Mouse (Mus musculus) layer of hippocampus, adult 18-20 months (tissue): ENCODE measurements around the gene BC048679. TPM values are rescaled to one million over a fixed set of nuclear protein-coding genes. Genes with fewer than 3 reads are reported as not detected.

Experiments
- DNase-seq, 2 experiments: peaks; one replicate each; pipeline ENCODE4 v3.0.0; 2022; ENCODE audit warnings: low spot score in 2 of 2
- long read RNA-seq: library from polyadenylated mRNA; stranded (forward); transcript quantifications from one replicate; pipeline ENCODE4 v2.0.0, GENCODE M21; 2021
- total RNA-seq, 2 experiments: library from RNA; stranded (reverse); gene quantifications; 2 replicates each; pipeline ENCODE4 v1.2.3; 2021

Gene BC048679
- total RNA-seq: not detected
- long read RNA-seq: 0 reads

DNA sequence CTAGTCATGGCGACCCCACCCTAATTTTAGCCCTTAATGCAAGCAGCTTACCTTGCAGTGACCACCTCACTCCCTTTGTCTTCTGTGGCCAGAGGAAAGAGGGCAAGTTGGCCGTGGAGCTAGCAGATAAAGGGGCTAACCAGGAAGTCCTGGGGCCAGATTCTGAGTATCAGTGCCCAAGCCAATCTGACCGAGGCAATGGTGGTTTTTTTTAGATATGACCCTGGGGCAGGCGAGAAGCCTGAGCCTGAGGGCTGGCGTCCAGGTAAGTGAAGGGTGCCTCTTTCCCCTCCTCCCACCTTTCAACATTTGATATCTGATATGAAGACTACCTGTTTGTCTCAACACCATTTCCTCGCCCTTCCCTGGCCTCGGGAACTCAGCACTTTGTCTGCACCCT lies at the start of gene BC048679:
BC048679 (minus strand) TSS at position 101 of the 400 bp plus-strand sequence.
- no peak for DNase-seq

- no peak for DNase-seq
These were observed 44.9 kb upstream of the BC048679 start for GRCm38 (mm10) chr7:81542934-81543333.

GRCm38 (mm10) chr7:81541924-81542524 lies 43.9 kb upstream of the BC048679 start:
- peak; percentile 55 to 84 for DNase-seq

DNA sequence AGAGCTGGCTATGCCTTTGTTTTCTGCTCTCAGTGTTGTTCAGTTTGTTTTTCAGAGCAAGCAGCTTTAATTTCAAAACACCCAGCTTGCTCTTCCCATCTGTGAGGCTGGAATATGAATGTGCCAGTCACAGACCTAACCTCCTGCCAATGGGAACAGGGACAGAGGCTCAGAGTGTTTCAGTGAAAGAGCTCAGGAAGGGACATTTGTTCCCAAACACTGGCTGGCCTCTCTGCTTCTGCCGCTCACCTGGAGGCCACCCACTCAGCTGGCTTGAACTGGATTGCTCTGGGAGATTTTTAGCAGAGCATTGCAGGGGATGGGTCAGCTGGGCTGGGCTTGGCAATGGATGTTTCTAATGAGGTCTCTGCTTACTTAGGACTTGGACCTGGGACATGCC lies 42.9 kb upstream of the BC048679 start:
- DNase-seq: peak in 1 of 2 experiments; percentile 57

DNA sequence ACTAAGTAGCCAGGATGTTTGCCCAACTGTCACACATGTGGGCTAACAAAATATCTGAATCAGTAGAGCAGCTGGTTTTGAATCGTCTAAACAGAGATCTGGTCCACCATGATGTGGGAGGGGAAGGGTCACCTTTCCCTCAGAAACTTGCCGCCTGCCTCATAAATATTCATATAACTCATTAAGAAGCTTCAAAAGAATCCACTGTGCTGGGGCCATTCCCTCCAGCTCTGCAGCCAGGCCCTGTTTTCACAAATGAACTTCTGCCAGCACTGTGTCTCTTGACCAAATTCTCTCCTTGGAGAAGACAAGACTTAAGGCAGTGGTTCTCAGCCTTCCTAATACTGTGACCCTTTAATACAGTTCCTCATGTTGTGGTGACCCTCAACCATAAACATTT lies 41.5 kb upstream of the BC048679 start:
- peak in 1 of 2 experiments; percentile 42 for DNase-seq

DNA sequence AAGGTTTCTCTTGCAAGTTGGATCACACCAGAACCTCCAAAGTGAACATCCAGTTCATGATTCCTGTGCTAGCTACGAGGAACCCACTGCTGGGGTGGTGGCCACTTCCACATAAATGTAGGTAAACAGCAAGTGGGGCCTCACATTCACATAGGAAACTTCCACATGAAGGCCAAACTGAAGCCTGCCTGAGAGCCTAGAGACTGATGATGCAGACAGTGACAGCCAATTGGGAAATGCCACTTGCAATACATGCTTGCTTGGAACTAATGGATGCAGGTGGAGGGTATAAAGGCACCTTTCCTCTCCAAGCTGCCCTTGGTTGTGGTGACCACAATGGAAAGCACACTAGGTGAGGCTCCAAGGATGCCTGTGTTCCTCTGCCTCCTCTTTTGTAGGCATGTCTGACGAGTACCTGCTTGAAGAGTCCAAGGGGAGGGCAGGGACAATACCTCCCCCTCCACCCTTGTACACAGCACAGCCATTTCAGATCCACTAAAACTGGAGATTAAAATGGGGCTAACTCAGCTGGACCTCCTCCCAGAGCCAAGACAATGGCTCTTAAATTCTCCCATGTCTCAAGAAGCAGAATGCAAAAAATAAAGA lies 40.1 kb upstream of the BC048679 start:
- DNase-seq: peak in 1 of 2 experiments; percentile 62

DNA sequence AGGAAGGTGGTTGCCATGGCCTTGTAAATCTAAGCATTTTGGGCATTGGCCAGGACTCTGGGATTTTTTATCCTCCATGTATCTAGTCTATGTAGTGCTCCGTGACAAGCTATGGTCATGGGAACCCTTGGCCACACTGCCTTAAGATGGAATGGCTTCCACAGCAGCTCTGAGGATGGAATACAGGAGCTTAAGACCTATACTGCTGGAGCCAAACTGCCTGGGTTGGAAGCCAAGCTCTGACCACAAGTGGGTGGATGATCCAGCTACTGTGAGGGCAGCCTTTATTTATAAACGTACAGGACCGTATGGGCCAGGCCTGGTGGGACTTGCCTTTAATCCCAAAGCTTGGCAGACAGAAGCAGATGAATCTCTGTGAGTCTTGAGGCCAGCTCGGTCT lies 38.4 kb upstream of the BC048679 start:
- DNase-seq: no peak

DNA sequence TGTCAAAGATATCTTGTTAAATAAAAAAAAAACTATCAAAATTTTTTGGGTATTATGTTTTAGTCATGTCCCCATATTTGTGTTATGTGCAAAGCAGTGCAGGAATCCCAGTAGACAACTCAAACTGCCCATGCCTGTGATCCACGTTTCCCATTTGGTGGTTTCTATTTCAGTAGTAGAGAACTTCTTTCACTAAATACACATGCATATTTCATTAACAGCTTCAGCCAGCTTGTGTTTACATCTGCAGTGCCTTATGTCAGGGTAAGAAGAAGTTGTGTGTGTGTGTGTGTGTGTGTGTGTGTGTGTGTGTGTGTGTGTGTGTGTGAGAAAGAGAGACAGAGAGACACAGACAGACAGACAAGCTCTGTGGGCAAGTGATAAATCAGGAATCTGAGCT lies 33.4 kb upstream of the BC048679 start:
- DNase-seq: no peak

GRCm38 (mm10) chr7:81528918-81529317 lies 30.8 kb upstream of the BC048679 start:
- no peak for DNase-seq

GRCm38 (mm10) chr7:81523663-81524017 lies 25.6 kb upstream of the BC048679 start:
- DNase-seq: no peak

DNA sequence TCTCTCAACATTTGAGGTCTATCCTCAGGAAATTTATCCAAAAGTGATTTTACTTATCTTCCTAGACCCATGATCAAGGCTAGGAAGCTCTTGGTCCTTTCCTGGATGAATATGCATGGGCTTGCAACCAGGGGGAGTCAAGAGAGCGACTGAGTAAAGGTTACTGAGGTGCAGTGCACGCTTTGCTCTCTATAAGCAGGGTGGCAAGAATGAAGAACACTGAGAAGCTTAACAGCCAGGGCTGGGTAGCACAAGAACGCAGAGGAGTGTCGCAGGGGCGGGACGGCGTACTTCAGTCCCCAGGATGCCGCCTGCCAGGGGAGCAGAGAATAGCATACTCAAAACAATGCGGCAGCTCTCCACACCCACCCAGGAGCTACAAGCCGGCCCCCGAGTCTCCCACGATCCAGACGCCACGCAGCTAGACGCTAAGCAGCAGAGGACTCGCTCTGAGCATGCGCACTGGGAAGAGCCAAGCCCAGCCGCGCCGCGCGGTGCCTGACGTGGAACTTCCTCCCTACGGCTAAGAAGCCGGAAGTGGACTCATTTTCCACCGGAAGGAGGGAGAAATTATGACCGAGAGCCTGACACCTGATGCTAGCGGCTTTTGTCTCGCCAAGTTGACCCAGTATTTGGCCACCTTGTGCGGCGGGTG lies 25.1 kb upstream of the BC048679 start:
- DNase-seq: peak; percentile 88 to 95

GRCm38 (mm10) chr7:81516154-81517030 lies 18.3 kb upstream of the BC048679 start:
- no peak for DNase-seq

- DNase-seq: no peak
These were observed 17.0 kb upstream of the BC048679 start for GRCm38 (mm10) chr7:81514906-81515590.

- DNase-seq: no peak
These were observed 3.0 kb upstream of the BC048679 start for GRCm38 (mm10) chr7:81501050-81501449.

DNA sequence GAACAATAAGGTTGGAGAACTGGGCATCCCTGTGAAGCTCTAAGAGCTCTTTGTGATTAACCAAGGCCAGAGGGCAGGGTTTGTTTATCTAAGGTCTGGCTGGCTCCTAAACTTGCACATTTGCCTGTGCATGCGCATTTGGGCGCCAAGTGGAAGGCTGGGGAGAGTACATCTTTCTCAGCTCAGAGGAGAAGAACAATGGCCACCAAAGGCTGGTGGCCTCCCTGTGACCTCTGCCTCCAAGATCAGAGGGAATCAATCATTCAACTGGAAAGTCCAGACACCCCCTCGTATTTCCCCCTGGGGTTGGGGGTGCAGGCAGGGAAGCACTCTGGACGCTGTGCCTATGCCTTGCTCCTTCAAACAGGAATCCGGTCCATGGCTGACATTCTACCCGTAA lies 910 bp downstream of the BC048679 start:
- DNase-seq: no peak

- DNase-seq: peak; percentile 66 to 83
These were observed 4.6 kb downstream of the BC048679 start, which contains the start of gene Ap3b2 for GRCm38 (mm10) chr7:81493331-81494021. Gene Ap3b2 (minus strand): TSS chr7:81493925.

- no peak for DNase-seq
These were observed 5.5 kb downstream of the BC048679 start for GRCm38 (mm10) chr7:81492628-81493027.

GRCm38 (mm10) chr7:81489649-81490048 lies 8.4 kb downstream of the BC048679 start:
- no peak for DNase-seq

GRCm38 (mm10) chr7:81480800-81481199 lies 17.3 kb downstream of the BC048679 start:
- no peak for DNase-seq

DNA sequence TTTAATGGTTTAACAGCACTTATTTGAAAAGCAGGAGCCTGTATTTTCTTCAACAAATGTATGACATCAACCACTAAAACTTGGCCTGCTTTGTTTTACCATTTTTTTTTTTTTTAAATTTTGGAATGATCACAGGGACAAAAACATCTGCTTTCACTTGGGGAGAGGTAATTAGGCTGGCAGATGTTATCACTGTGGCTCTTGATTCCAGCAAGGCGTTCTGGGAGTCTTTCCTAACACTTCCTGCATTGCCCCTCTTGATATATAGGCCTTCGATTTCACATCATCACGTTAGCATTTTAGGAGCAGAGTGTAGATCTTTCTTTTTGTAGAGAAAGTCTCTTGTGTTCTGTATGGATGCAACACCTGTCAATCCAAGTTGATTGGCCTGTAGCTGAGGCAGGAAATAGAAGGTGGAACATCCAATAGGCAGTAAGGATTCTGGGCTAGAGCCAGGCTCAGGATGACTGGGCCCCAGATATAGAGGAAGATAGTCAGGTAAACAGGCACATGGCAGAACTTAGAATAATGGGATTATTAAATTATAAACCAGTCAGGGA lies 18.5 kb downstream of the BC048679 start:
- no peak for DNase-seq
